Mouse (Mus musculus): Measurements from ENCODE around the gene Mex3a.
"Not testable (repeated sequence)": the region's sequence is repeated elsewhere in the genome, so short reads cannot be mapped to it uniquely, and the experiment has no call there.

Mex3a gene

GRCm38 (mm10) chr3:88566536-88567061, 34.4 kb downstream of the Mex3a start:
- in situ Hi-C loops (cut with MboI, MseI) = no loop called here

- in situ Hi-C loops (cut with MboI, MseI) = no loop called here
Measured at GRCm38 (mm10) chr3:88567892-88568291, 35.7 kb downstream of the Mex3a start.

GRCm38 (mm10) chr3:88568615-88569014, 36.4 kb downstream of the Mex3a start:
- in situ Hi-C loops (cut with MboI, MseI) = no loop called here

GRCm38 (mm10) chr3:88569093-88569492, 36.9 kb downstream of the Mex3a start:
- in situ Hi-C loops (cut with MboI, MseI) = no loop called here

- in situ Hi-C loops (cut with MboI, MseI) = no loop called here
Measured at GRCm38 (mm10) chr3:88569694-88570093, 37.5 kb downstream of the Mex3a start.

- in situ Hi-C loops (cut with MboI, MseI) = no loop called here
Measured at GRCm38 (mm10) chr3:88570341-88570740, 38.1 kb downstream of the Mex3a start.

GRCm38 (mm10) chr3:88571856-88572255, 39.7 kb downstream of the Mex3a start:
- in situ Hi-C loops (cut with MboI, MseI) = no loop called here

- in situ Hi-C loops (cut with MboI, MseI) = no loop called here
Measured at GRCm38 (mm10) chr3:88572835-88573234, 40.6 kb downstream of the Mex3a start.

- in situ Hi-C loops (cut with MboI, MseI) = no loop called here
Measured at GRCm38 (mm10) chr3:88573810-88574209, 41.6 kb downstream of the Mex3a start.

- in situ Hi-C loops (cut with MboI, MseI) = no loop called here
Measured at GRCm38 (mm10) chr3:88575540-88575939, 43.3 kb downstream of the Mex3a start, which contains the start of gene Ssr2. TSS of gene Ssr2 (plus strand) at chr3:88575876.

- in situ Hi-C loops (cut with MboI, MseI) = not testable (repeated sequence)
Measured at GRCm38 (mm10) chr3:88577846-88578245, 45.7 kb downstream of the Mex3a start.

- in situ Hi-C loops (cut with MboI, MseI) = no loop called here
Measured at GRCm38 (mm10) chr3:88578498-88579424, 46.6 kb downstream of the Mex3a start.

GRCm38 (mm10) chr3:88579454-88580117, 47.4 kb downstream of the Mex3a start:
- in situ Hi-C loops (cut with MboI, MseI) = no loop called here

GRCm38 (mm10) chr3:88585769-88586168, 53.6 kb downstream of the Mex3a start:
- in situ Hi-C loops (cut with MboI, MseI) = no loop called here

- in situ Hi-C loops (cut with MboI, MseI) = no loop called here
Measured at GRCm38 (mm10) chr3:88586640-88587039, 54.4 kb downstream of the Mex3a start.

- in situ Hi-C loops (cut with MboI, MseI) = no loop called here
Measured at GRCm38 (mm10) chr3:88590246-88590645, 58.1 kb downstream of the Mex3a start.

All from T-helper 1 cell (primary cell).